Mouse (Mus musculus) stomach, postnatal 0 days (tissue): ENCODE measurements at regions not wholly inside any gene's neighbourhood (a gene's known extent, or its start where the extent isn't known, plus 50 kb on each side); places are given as distances from the start of the nearest gene placed in this dataset.
A peak's percentile ranks its signal among the peaks of the same experiment; 100 is the strongest.

ENCODE experiments used
- ATAC-seq: fragments of 200-750 bp; cut with Nextera tagmentation; 2 replicates; pipeline ENCODE4 v1.8.0; 2017; ENCODE audit not compliant: low FRiP score, low TSS enrichment
- DNase-seq: peaks from one replicate; pipeline ENCODE4 v3.0.0-alpha.2; 2016; ENCODE audit warnings: low spot score
- H3K27ac ChIP-seq: fragments of 300-500 bp; sonication (generic); replicated peaks from 2 replicates; pipeline ENCODE4 v1.5.1; 2014; ENCODE audit warnings: mild to moderate bottlenecking, control low read depth
- H3K27me3 ChIP-seq: fragments of 300-500 bp; sonication (generic); 2 replicates; pipeline ENCODE4 v1.6.1; 2014; ENCODE audit warnings: low read length; ENCODE audit not compliant: control insufficient read depth, insufficient read depth
- H3K36me3 ChIP-seq: fragments of 300-500 bp; sonication (generic); 2 replicates; pipeline ENCODE4 v1.6.1; 2014; ENCODE audit warnings: low read length, mixed read lengths; ENCODE audit not compliant: control insufficient read depth, insufficient read depth
- H3K4me1 ChIP-seq: fragments of 300-500 bp; sonication (generic); replicated peaks from 2 replicates; pipeline ENCODE4 v1.6.1; 2014; ENCODE audit warnings: antibody characterized with exemption; ENCODE audit not compliant: control insufficient read depth, insufficient read depth
- H3K4me2 ChIP-seq: fragments of 300-500 bp; sonication (generic); replicated peaks from 2 replicates; pipeline ENCODE4 v1.6.1; 2014; ENCODE audit warnings: low read depth, mild to moderate bottlenecking, control low read depth, moderate library complexity
- H3K4me3 ChIP-seq: fragments of 300-500 bp; sonication (generic); 2 replicates; pipeline ENCODE4 v1.5.1; 2014; ENCODE audit warnings: low read depth, low read length, control low read depth
- H3K9ac ChIP-seq: fragments of 300-500 bp; sonication (generic); 2 replicates; pipeline ENCODE4 v1.6.1; 2014; ENCODE audit warnings: mild to moderate bottlenecking, low read length, control low read depth, mixed read lengths
- H3K9me3 ChIP-seq: fragments of 300-500 bp; sonication (generic); 2 replicates; pipeline ENCODE4 v1.6.1; 2016; ENCODE audit warnings: low read length; ENCODE audit not compliant: control insufficient read depth
- CTCF ChIP-seq: IDR thresholded peaks from 2 replicates; pipeline ENCODE4 v1.5.1; 2016; ENCODE audit warnings: antibody characterized with exemption, low read depth, mild to moderate bottlenecking, moderate library complexity
- EP300 ChIP-seq: optimal IDR thresholded peaks from 2 replicates; pipeline ENCODE3; 2016; ENCODE audit warnings: antibody characterized with exemption
- WGBS: fragments of 180-500 bp; shearing (Covaris S2); extraction: QIAGEN DNeasy Blood & Tissue Kit; methylation state at CpG from one replicate; pipeline ENCODE4 v1.1.7; 2014; 5-methylcytosine and 5-hydroxymethylcytosine counted together

DNA sequence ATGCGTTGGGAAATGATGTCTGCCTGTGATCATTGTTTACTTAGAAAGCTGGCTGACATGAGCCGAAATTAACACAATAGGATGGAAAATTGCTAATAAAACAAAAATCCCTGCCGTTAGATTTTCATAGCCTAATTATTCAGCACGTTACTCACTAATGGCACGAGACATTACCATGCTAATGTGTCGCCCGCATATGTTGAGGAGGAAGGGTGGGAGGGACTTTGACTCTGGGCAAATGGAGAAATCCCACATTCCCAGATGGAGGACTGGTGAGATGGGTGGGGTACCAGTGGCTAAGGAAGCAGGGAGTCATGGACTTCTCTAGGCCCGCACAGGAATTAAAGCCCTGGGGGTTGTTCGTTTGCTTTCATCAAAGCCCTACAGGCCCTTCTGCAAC is 155.8 kb upstream of the Podxl start:
- no peak overlapping the region for H3K4me3 ChIP-seq
- H3K27me3 ChIP-seq: no peaks in the 10 kb centered on the region
- no peaks in the 10 kb centered on the region for H3K36me3 ChIP-seq
- TF ChIP-seq EP300 (no peak), CTCF (no peak)
- H3K9ac ChIP-seq: no peak overlapping the region
- no peak overlapping the region for H3K27ac ChIP-seq
- H3K4me2 ChIP-seq: no peak overlapping the region
- DNase-seq (no peak), ATAC-seq (no peak)
- 69% methylated on average over 9 of the region's 9 CpGs for WGBS
- H3K4me1 ChIP-seq: no peaks in the 10 kb centered on the region
- no peaks in the 10 kb centered on the region for H3K9me3 ChIP-seq

DNA sequence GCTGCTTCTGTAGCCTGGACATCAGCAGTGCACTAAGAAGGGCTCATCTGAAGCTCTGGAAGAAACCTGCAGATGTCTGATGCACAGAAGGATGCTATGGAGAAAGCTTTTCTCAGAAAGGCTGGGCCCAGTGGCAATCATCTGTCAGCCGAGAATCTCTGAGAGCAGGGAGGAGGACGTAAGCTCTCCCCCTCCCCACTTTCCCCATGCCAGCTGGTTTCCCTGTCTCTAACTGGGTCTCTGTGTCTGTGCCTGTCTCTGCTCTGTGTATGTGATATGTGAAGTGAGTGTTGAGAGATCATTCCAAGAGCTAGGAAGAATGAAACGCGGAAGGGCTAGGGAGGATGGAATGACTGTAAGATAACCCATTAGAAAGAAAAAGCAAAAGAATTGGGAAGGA is 155.1 kb upstream of the Podxl start:
- TF ChIP-seq EP300: no peak
- no peak for TF ChIP-seq CTCF
- ATAC-seq (no peak), DNase-seq (no peak)
- H3K9me3 ChIP-seq: no peaks in the 10 kb centered on the region
- H3K27me3 ChIP-seq: no peaks in the 10 kb centered on the region
- H3K4me3 ChIP-seq: no peak overlapping the region
- no peak overlapping the region for H3K4me2 ChIP-seq
- WGBS: 84% methylated on average over 4 of the region's 4 CpGs
- no peaks in the 10 kb centered on the region for H3K4me1 ChIP-seq
- H3K27ac ChIP-seq: no peak overlapping the region
- no peaks in the 10 kb centered on the region for H3K36me3 ChIP-seq
- H3K9ac ChIP-seq: no peak overlapping the region

- Histone ChIP-seq H3K4me2 (no peak overlapping the region), H3K36me3 (no peaks in the 10 kb centered on the region), H3K9ac (no peak overlapping the region), H3K27me3 (no peaks in the 10 kb centered on the region), H3K4me1 (no peaks in the 10 kb centered on the region), H3K9me3 (no peaks in the 10 kb centered on the region), H3K4me3 (no peak overlapping the region), H3K27ac (no peak overlapping the region)
- 24% methylated on average over 12 of the region's 12 CpGs for WGBS
- DNase-seq: peak; percentile 61
- no peak for TF ChIP-seq EP300
- no peak for TF ChIP-seq CTCF
- ATAC-seq: peak; percentile 45; the same call in 1 of the 2 replicates
These were observed 153.8 kb upstream of the Podxl start for GRCm38 (mm10) chr6:31717531-31717930.

DNA sequence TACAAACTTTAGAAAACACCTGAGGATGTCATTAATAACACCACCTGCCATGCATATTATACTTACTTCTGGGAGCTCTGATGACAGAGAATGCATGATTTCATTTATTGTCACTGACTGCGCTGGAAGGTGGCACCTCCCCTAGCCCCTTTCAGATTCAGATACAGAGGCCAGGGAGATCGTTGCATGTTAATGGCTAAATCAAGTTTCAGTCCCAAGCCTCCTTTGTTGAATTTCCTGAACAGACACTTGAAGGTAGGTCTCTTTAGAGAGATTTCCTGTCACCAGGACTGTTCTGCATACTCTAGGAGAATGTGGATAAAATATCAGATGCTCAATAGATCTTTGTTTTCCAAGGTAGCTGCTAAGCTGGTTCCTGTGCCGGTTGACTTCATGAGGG is 143.5 kb upstream of the Podxl start:
- H3K9ac ChIP-seq: no peak overlapping the region
- H3K4me3 ChIP-seq: no peak overlapping the region
- no peaks in the 10 kb centered on the region for H3K36me3 ChIP-seq
- no peaks in the 10 kb centered on the region for H3K9me3 ChIP-seq
- TF ChIP-seq CTCF (no peak), EP300 (no peak)
- H3K27ac ChIP-seq: no peak overlapping the region
- no peaks in the 10 kb centered on the region for H3K4me1 ChIP-seq
- H3K4me2 ChIP-seq: no peak overlapping the region
- DNase-seq: no peak
- WGBS: 73% methylated on average over 3 of the region's 3 CpGs
- no peaks in the 10 kb centered on the region for H3K27me3 ChIP-seq
- no peak for ATAC-seq

DNA sequence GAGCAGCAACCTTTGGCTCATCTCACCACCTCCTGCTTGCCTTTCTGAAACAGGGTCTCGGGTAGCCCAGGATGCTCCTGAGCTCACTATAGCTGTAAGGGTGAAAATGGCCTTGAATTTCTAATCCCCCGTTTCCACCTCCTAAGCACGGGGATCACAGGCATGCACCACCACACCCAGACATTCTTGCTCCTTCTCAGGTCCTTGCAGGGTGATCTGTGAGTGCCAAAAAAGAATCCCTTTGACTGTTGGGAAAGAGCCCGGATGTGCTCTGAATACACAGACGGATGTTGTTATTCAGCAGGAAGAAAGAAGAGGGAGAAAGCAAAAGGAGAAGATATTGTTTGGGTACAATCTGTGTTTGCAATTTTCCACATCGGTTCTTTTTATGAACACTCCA is 140.4 kb upstream of the Podxl start:
- Histone ChIP-seq H3K4me3 (no peak overlapping the region), H3K27ac (no peak overlapping the region), H3K4me2 (no peak overlapping the region), H3K9me3 (no peaks in the 10 kb centered on the region), H3K9ac (no peak overlapping the region), H3K4me1 (no peaks in the 10 kb centered on the region), H3K27me3 (no peaks in the 10 kb centered on the region), H3K36me3 (no peaks in the 10 kb centered on the region)
- TF ChIP-seq EP300 (no peak), CTCF (no peak)
- ATAC-seq: no peak
- WGBS: 64% methylated on average over 6 of the region's 6 CpGs
- DNase-seq: no peak

DNA sequence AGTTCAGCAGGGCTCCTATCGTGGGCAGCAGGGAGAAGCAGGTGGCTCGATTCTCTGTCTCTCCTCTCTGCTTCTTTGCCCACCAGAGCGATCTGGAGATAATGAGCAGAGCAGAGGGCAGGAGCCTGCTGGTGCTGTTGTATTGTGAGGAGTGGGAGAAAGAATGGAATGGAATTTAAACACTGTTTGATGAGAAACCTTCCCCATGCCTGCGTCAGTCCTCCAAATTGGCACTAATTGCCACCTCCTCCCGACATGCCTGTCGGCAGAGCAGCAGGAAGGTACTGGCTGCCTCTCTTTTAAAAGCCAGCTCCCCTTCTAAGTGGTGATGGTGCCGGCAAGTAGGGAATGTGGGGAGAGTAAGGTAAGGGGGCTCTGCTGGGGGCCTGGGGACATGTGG is 139.2 kb upstream of the Podxl start:
- H3K9me3 ChIP-seq: no peaks in the 10 kb centered on the region
- DNase-seq (no peak), ATAC-seq (no peak)
- no peak overlapping the region for H3K4me3 ChIP-seq
- H3K4me1 ChIP-seq: no peaks in the 10 kb centered on the region
- H3K4me2 ChIP-seq: no peak overlapping the region
- H3K36me3 ChIP-seq: no peaks in the 10 kb centered on the region
- TF ChIP-seq CTCF (no peak), EP300 (no peak)
- 26% methylated on average over 7 of the region's 7 CpGs for WGBS
- H3K27me3 ChIP-seq: no peaks in the 10 kb centered on the region
- no peak overlapping the region for H3K9ac ChIP-seq
- H3K27ac ChIP-seq: no peak overlapping the region

DNA sequence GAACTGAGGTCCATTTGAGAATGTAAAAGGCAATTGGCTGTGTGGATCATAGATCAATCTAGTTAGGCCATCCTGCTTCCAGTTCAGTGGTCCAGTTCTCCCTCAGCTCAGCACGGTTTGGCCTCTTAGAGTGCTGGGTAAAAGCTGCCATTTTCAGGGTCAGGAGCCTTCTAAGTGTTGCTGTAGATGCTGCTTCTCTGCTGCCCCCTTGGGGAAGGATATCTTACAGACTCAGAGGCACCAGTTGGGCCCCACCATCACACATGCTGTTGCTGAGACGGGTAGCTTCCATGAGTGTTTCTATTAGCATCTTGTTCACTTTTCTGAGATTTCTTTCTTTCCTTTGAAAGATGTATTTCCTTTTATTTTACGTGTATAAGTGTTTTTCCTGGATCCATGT is 132.1 kb upstream of the Podxl start:
- no peak overlapping the region for H3K4me2 ChIP-seq
- 64% methylated on average over 3 of the region's 3 CpGs for WGBS

More for the DNA sequence above, 132.1 kb upstream of the Podxl start:
- Histone ChIP-seq H3K36me3 (no peaks in the 10 kb centered on the region), H3K27ac (no peak overlapping the region), H3K4me1 (no peaks in the 10 kb centered on the region), H3K27me3 (no peaks in the 10 kb centered on the region), H3K4me3 (no peak overlapping the region), H3K9ac (no peak overlapping the region), H3K9me3 (no peaks in the 10 kb centered on the region)
- ATAC-seq: no peak
- no peak for DNase-seq
- TF ChIP-seq CTCF (peak; percentile 22; the same call in 1 of the 2 replicates), EP300 (no peak)
